Mouse (Mus musculus): Measurements from ENCODE around the gene Pi4ka.

The Pi4ka gene

GRCm38 (mm10) chr16:17275721-17276120 is 130.4 kb downstream of the Pi4ka start, which contains the start of gene Tmem191c:
Gene Tmem191c (plus strand): TSS chr16:17276077.
- DNase-seq (ENCODE audit: low spot score in 2 of 2) = no peak

GRCm38 (mm10) chr16:17271856-17272255 is 134.3 kb downstream of the Pi4ka start:
- no peak for DNase-seq (ENCODE audit: low spot score in 2 of 2)

GRCm38 (mm10) chr16:17271124-17271523 is 135.0 kb downstream of the Pi4ka start:
- no peak for DNase-seq (ENCODE audit: low spot score in 2 of 2)

GRCm38 (mm10) chr16:17269872-17270271 is 136.2 kb downstream of the Pi4ka start:
- no peak for DNase-seq (ENCODE audit: low spot score in 2 of 2)

- DNase-seq (ENCODE audit: low spot score in 2 of 2) = no peak
Measured at GRCm38 (mm10) chr16:17267937-17268336, 138.2 kb downstream of the Pi4ka start.

- DNase-seq (ENCODE audit: low spot score in 2 of 2) = no peak
Measured at GRCm38 (mm10) chr16:17266113-17266512, 140.0 kb downstream of the Pi4ka start.

- no peak for DNase-seq (ENCODE audit: low spot score in 2 of 2)
Measured at GRCm38 (mm10) chr16:17261341-17261740, 144.8 kb downstream of the Pi4ka start.

- DNase-seq (ENCODE audit: low spot score in 2 of 2) = no peak
Measured at GRCm38 (mm10) chr16:17258917-17259316, 147.2 kb downstream of the Pi4ka start.

- no peak for DNase-seq (ENCODE audit: low spot score in 2 of 2)
Measured at GRCm38 (mm10) chr16:17257359-17257821, 148.7 kb downstream of the Pi4ka start.

- no peak for DNase-seq (ENCODE audit: low spot score in 2 of 2)
Measured at GRCm38 (mm10) chr16:17255270-17255669, 150.8 kb downstream of the Pi4ka start.

GRCm38 (mm10) chr16:17254005-17254597 is 152.0 kb downstream of the Pi4ka start:
- no peak for DNase-seq (ENCODE audit: low spot score in 2 of 2)

- DNase-seq (ENCODE audit: low spot score in 2 of 2) = no peak
Measured at GRCm38 (mm10) chr16:17252841-17253240, 153.3 kb downstream of the Pi4ka start.

- no peak for DNase-seq (ENCODE audit: low spot score in 2 of 2)
Measured at GRCm38 (mm10) chr16:17252086-17252726, 153.9 kb downstream of the Pi4ka start.

- no peak for DNase-seq (ENCODE audit: low spot score in 2 of 2)
Measured at GRCm38 (mm10) chr16:17251539-17251938, 154.6 kb downstream of the Pi4ka start.

- no peak for DNase-seq (ENCODE audit: low spot score in 2 of 2)
Measured at GRCm38 (mm10) chr16:17249135-17249534, 157.0 kb downstream of the Pi4ka start.

- DNase-seq (ENCODE audit: low spot score in 2 of 2) = no peak
Measured at GRCm38 (mm10) chr16:17247727-17248126, 158.4 kb downstream of the Pi4ka start.

GRCm38 (mm10) chr16:17244996-17245395 is 161.1 kb downstream of the Pi4ka start:
- no peak for DNase-seq (ENCODE audit: low spot score in 2 of 2)

GRCm38 (mm10) chr16:17243731-17244130 is 162.4 kb downstream of the Pi4ka start:
- no peak for DNase-seq (ENCODE audit: low spot score in 2 of 2)

- DNase-seq (ENCODE audit: low spot score in 2 of 2) = no peak
Measured at GRCm38 (mm10) chr16:17239409-17239808, 166.7 kb downstream of the Pi4ka start.

GRCm38 (mm10) chr16:17237634-17238033 is 168.5 kb downstream of the Pi4ka start:
- DNase-seq (ENCODE audit: low spot score in 2 of 2) = no peak

- DNase-seq (ENCODE audit: low spot score in 2 of 2) = no peak
Measured at GRCm38 (mm10) chr16:17234916-17235665, 171.0 kb downstream of the Pi4ka start.

- DNase-seq (ENCODE audit: low spot score in 2 of 2) = peak; percentile 20 to 22
Measured at GRCm38 (mm10) chr16:17234499-17234895, 171.6 kb downstream of the Pi4ka start.

All from frontal cortex, postnatal 25 days (tissue).